Mouse (Mus musculus) MEL (cell line): Measurements from ENCODE around the gene Rccd1. TPM values are rescaled to one million over a fixed set of nuclear protein-coding genes. Genes with fewer than 3 reads are reported as not detected.

Experiments used
- DNase-seq: peaks from one replicate; pipeline ENCODE4 v3.0.0; 2011; ENCODE audit warnings: low read depth, low spot score
- H3K27ac ChIP-seq: 2 replicates; pipeline ENCODE4 v1.5.1; 2012; ENCODE audit warnings: low read depth, mild to moderate bottlenecking, control low read depth, low read length, moderate library complexity; ENCODE audit not compliant: control insufficient read depth
- H3K27me3 ChIP-seq, 2 experiments: fragments of 150-350 bp in 1 of 2; sonication (generic) in 1 of 2; 2 replicates each; pipeline ENCODE4 v1.6.1; 2012; ENCODE audit warnings: low read length in 2 of 2, mild to moderate bottlenecking in 2 of 2, improper control_type of control experiment in 1 of 2, moderate library complexity in 1 of 2; ENCODE audit not compliant: insufficient read depth in 2 of 2, control insufficient read depth in 1 of 2
- H3K36me3 ChIP-seq, 2 experiments: 2 replicates each; pipeline ENCODE4 v1.6.1; 2012 to 2014; ENCODE audit warnings: low read length in 2 of 2, improper control_type of control experiment in 1 of 2, inconsistent platforms in 1 of 2, mild to moderate bottlenecking in 1 of 2; ENCODE audit not compliant: insufficient read depth in 2 of 2, control insufficient read depth in 1 of 2
- H3K4me1 ChIP-seq, 2 experiments: fragments of 150-350 bp in 1 of 2; sonication (generic) in 1 of 2; 2 replicates each; pipeline ENCODE4 v1.6.1; 2012; ENCODE audit warnings: low read length in 2 of 2, improper control_type of control experiment in 1 of 2, mild to moderate bottlenecking in 1 of 2; ENCODE audit not compliant: insufficient read depth in 2 of 2, control insufficient read depth in 1 of 2
- H3K4me3 ChIP-seq, 2 experiments: fragments of 150-350 bp in 1 of 2; sonication (generic) in 1 of 2; 2 replicates each; pipeline ENCODE4 v1.5.1; 2012; ENCODE audit warnings: low read depth in 2 of 2, low read length in 2 of 2, mild to moderate bottlenecking in 2 of 2, moderate library complexity in 2 of 2, control low read depth in 1 of 2, improper control_type of control experiment in 1 of 2; ENCODE audit not compliant: control insufficient read depth in 1 of 2, insufficient read depth in 1 of 2
- H3K79me2 ChIP-seq: 2 replicates; pipeline ENCODE4 v1.6.1; 2012; ENCODE audit warnings: mild to moderate bottlenecking, low read length, moderate library complexity; ENCODE audit not compliant: control insufficient read depth, poor library complexity, insufficient read depth
- H3K9ac ChIP-seq: 2 replicates; pipeline ENCODE4 v1.6.1; 2012; ENCODE audit warnings: low read depth, mild to moderate bottlenecking, control low read depth, low read length, moderate library complexity; ENCODE audit not compliant: control insufficient read depth, poor library complexity, severe bottlenecking
- H3K9me3 ChIP-seq: fragments of 150-350 bp; sonication (generic); replicated peaks from 2 replicates; pipeline ENCODE4 v1.6.1; 2012; ENCODE audit warnings: mild to moderate bottlenecking, low read length, improper control_type of control experiment, moderate library complexity; ENCODE audit not compliant: insufficient read depth
- CHD1 ChIP-seq: IDR thresholded peaks from 2 replicates; pipeline ENCODE4 v1.6.1; 2012; ENCODE audit warnings: low read depth, mild to moderate bottlenecking, inconsistent platforms, low read length, improper control_type of control experiment
- CTCF ChIP-seq, 3 experiments: IDR thresholded peaks in 2 of 3; conservative IDR thresholded peaks in 1 of 3; 2 replicates each; pipeline ENCODE4 v1.5.1; 2011 to 2012; ENCODE audit warnings: low read length in 3 of 3, low read depth in 2 of 3, mild to moderate bottlenecking in 2 of 3, improper control_type of control experiment in 1 of 3, inconsistent platforms in 1 of 3, mixed read lengths in 1 of 3, moderate library complexity in 1 of 3; ENCODE audit not compliant: control insufficient read depth in 1 of 3, insufficient read depth in 1 of 3, poor library complexity in 1 of 3, severe bottlenecking in 1 of 3
- E2F4 ChIP-seq: IDR thresholded peaks from 2 replicates; pipeline ENCODE4 v1.6.1; 2011; ENCODE audit warnings: low read depth, low read length, improper control_type of control experiment, borderline replicate concordance
- ELF1 ChIP-seq: IDR thresholded peaks from 2 replicates; pipeline ENCODE4 v1.6.1; 2014; ENCODE audit warnings: low read depth, mild to moderate bottlenecking, inconsistent platforms, low read length, improper control_type of control experiment, moderate library complexity
- EP300 ChIP-seq, 2 experiments: IDR thresholded peaks; 2 replicates each; pipeline ENCODE4 v1.6.1; 2011; ENCODE audit warnings: improper control_type of control experiment in 2 of 2, low read length in 2 of 2, low read depth in 1 of 2, mild to moderate bottlenecking in 1 of 2
- GATA1 ChIP-seq: IDR thresholded peaks from 2 replicates; pipeline ENCODE4 v1.6.1; 2011; ENCODE audit warnings: low read depth, low read length, improper control_type of control experiment
- HCFC1 ChIP-seq: IDR thresholded peaks from 2 replicates; pipeline ENCODE4 v1.6.1; 2012; ENCODE audit warnings: low read depth, mild to moderate bottlenecking, inconsistent platforms, low read length, improper control_type of control experiment, moderate library complexity
- KAT2A ChIP-seq: conservative IDR thresholded peaks from 2 replicates; pipeline ENCODE4 v1.6.1; 2012; ENCODE audit warnings: low read depth, low read length, improper control_type of control experiment, inconsistent platforms
- MAX ChIP-seq: IDR thresholded peaks from 2 replicates; pipeline ENCODE4 v1.6.1; 2011; ENCODE audit warnings: low read length, improper control_type of control experiment
- MAZ ChIP-seq: IDR thresholded peaks from 2 replicates; pipeline ENCODE4 v1.6.1; 2012; ENCODE audit warnings: low read depth, mild to moderate bottlenecking, inconsistent platforms, low read length, improper control_type of control experiment
- MXI1 ChIP-seq: IDR thresholded peaks from 2 replicates; pipeline ENCODE4 v1.6.1; 2011; ENCODE audit warnings: mild to moderate bottlenecking, low read depth, low read length, improper control_type of control experiment
- MYB ChIP-seq: IDR thresholded peaks from 2 replicates; pipeline ENCODE4 v1.6.1; 2011; ENCODE audit warnings: mild to moderate bottlenecking, low read depth, low read length, improper control_type of control experiment
- MYC ChIP-seq: IDR thresholded peaks from 2 replicates; pipeline ENCODE4 v1.6.1; 2011; ENCODE audit warnings: low read depth, mild to moderate bottlenecking, low read length, improper control_type of control experiment, moderate library complexity
- NELFE ChIP-seq: IDR thresholded peaks from 2 replicates; pipeline ENCODE4 v1.6.1; 2011; ENCODE audit warnings: low read depth, low read length, improper control_type of control experiment
- POLR2A ChIP-seq, 2 experiments: IDR thresholded peaks; 2 replicates each; pipeline ENCODE4 v1.6.1; 2011 to 2012; ENCODE audit warnings: low read length in 2 of 2, mild to moderate bottlenecking in 2 of 2, control low read depth in 1 of 2, improper control_type of control experiment in 1 of 2, low read depth in 1 of 2, moderate library complexity in 1 of 2; ENCODE audit not compliant: control insufficient read depth in 1 of 2, insufficient read depth in 1 of 2, poor library complexity in 1 of 2
- POLR2AphosphoS5 ChIP-seq: IDR thresholded peaks from 2 replicates; pipeline ENCODE4 v1.6.1; 2012; ENCODE audit warnings: low read depth, borderline replicate concordance, mild to moderate bottlenecking, inconsistent platforms, low read length, moderate library complexity, mixed read lengths
- RAD21 ChIP-seq: IDR thresholded peaks from 2 replicates; pipeline ENCODE4 v1.6.1; 2011; ENCODE audit warnings: mild to moderate bottlenecking, low read depth, low read length, improper control_type of control experiment
- RCOR1 ChIP-seq: IDR thresholded peaks from 2 replicates; pipeline ENCODE4 v1.6.1; 2012; ENCODE audit warnings: low read depth, mild to moderate bottlenecking, inconsistent platforms, low read length, improper control_type of control experiment
- SIN3A ChIP-seq: IDR thresholded peaks from 2 replicates; pipeline ENCODE4 v1.6.1; 2012; ENCODE audit warnings: low read length, improper control_type of control experiment, inconsistent platforms
- SMC3 ChIP-seq: IDR thresholded peaks from 2 replicates; pipeline ENCODE4 v1.6.1; 2011; ENCODE audit warnings: low read depth, low read length, improper control_type of control experiment
- TAL1 ChIP-seq: IDR thresholded peaks from 2 replicates; pipeline ENCODE4 v1.6.1; 2012; ENCODE audit warnings: mild to moderate bottlenecking, inconsistent platforms, low read length, moderate library complexity, mixed read lengths
- TBP ChIP-seq: IDR thresholded peaks from 2 replicates; pipeline ENCODE4 v1.8.0; 2011; ENCODE audit warnings: low read depth, low read length, improper control_type of control experiment
- TCF12 ChIP-seq: IDR thresholded peaks from 2 replicates; pipeline ENCODE4 v1.6.1; 2014; ENCODE audit warnings: low read depth, mild to moderate bottlenecking, inconsistent platforms, low read length, improper control_type of control experiment, moderate library complexity
- USF1 ChIP-seq: IDR thresholded peaks from 2 replicates; pipeline ENCODE4 v1.6.1; 2014; ENCODE audit warnings: low read depth, mild to moderate bottlenecking, inconsistent platforms, low read length, improper control_type of control experiment, moderate library complexity
- USF2 ChIP-seq, 2 experiments: IDR thresholded peaks; 2 replicates each; pipeline ENCODE4 v1.6.1; 2011 to 2012; ENCODE audit warnings: improper control_type of control experiment in 2 of 2, low read length in 2 of 2, borderline replicate concordance in 1 of 2, inconsistent platforms in 1 of 2, low read depth in 1 of 2, mild to moderate bottlenecking in 1 of 2; ENCODE audit not compliant: insufficient read depth in 1 of 2
- ZC3H11A ChIP-seq: IDR thresholded peaks from 2 replicates; pipeline ENCODE4 v1.6.1; 2012; ENCODE audit warnings: low read depth, mild to moderate bottlenecking, inconsistent platforms, low read length, improper control_type of control experiment
- ZKSCAN1 ChIP-seq: IDR thresholded peaks from 2 replicates; pipeline ENCODE4 v1.6.1; 2012; ENCODE audit warnings: low read depth, mild to moderate bottlenecking, inconsistent platforms, low read length, improper control_type of control experiment, moderate library complexity
- ZMIZ1 ChIP-seq: IDR thresholded peaks from 2 replicates; pipeline ENCODE4 v1.6.1; 2012; ENCODE audit warnings: low read depth, mild to moderate bottlenecking, inconsistent platforms, low read length, improper control_type of control experiment, moderate library complexity
- ZNF384 ChIP-seq: IDR thresholded peaks from 2 replicates; pipeline ENCODE4 v1.6.1; 2012; ENCODE audit warnings: low read depth, mild to moderate bottlenecking, inconsistent platforms, low read length, improper control_type of control experiment
- polyA plus RNA-seq, 2 experiments: library from polyadenylated mRNA; stranded (reverse) in 1 of 2; unstranded in 1 of 2; fragments of >175 nt in 1 of 2; fragments of >200 nt in 1 of 2; gene quantifications; 2 replicates each; pipeline versions ENCODE4 v1.2.1 to v1.2.4; 2012; ENCODE audit warnings: low replicate concordance in 2 of 2, low read depth in 1 of 2; ENCODE audit not compliant: insufficient read length in 2 of 2, insufficient read depth in 1 of 2, missing spikeins in 1 of 2
- total RNA-seq: library from RNA; depleted of rRNA; stranded (reverse); fragments of 300-350 nt; gene quantifications from 2 replicates; pipeline ENCODE4 v1.2.3, GENCODE M21; 2012

The Rccd1 gene
- total and polyA plus RNA-seq, 3 experiments: 16.8 to 20.2 TPM; not detected in 1

DNA sequence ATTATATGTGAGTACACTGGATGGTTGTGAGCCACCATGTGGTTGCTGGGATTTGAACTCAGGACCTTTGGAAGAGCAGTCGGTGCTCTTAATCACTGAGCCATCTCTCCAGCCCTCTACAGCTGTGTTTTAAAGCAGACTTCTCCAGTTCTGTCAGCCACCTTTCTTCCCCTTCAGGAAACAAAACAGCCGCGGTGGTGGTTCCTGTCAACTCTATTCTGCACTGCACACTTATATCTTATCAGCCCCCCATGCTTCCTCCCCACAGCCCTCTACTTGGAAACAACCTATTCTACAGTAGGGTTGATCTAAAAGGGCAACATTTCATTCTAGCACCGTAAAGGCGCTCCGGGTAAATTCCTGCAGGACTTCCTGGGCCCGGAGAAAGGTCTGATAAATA lies 77.4 kb downstream of the Rccd1 start (continued):
- TF ChIP-seq ELF1 (no peak), POLR2AphosphoS5 (no peak), TBP (peak; percentile 97), KAT2A (no peak), CTCF (IDR thresholded peaks at IDR 0.05 in 2 of 3, conservative IDR thresholded peaks at IDR 0.05 in 1 of 3; ENCODE audit: control insufficient read depth in 1 of 3, insufficient read depth in 1 of 3, low read depth in 2 of 3, low read length in 3 of 3, poor library complexity in 1 of 3, severe bottlenecking in 1 of 3) (no peak), MAZ (no peak), ZC3H11A (no peak)

DNA sequence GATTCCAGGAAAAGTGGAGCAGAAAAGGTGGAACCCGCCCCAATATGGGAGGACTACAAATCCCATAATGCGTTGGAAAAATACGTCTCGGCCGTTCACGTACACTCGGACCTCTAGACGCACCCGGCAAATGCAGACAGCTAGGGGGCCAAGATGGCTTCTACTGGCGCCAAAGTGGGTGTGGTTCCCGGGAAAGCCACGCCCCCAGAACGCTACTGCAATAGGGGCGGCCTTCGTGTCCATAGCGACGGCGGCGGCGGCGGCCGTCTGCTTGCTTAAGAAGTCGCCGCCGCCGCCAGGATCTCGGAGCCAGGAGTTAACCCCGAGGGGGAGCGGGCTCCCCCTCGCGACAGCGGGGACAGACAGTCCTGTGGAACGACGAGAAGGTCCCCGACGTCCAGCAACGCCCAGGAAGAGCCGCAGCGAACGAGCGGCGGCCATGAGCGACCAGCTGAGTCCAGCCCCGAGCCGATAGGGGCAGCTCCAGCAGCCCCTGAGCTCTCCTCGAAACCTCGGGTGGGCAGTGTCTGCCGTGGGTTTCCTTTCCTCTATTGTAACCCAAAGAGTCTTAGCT lies 78.0 kb downstream of the Rccd1 start, which contains the start of gene Ttll13:
Gene Ttll13 (plus strand): TSS at position 229 of the 574 bp plus-strand sequence.
- Histone ChIP-seq H3K79me2 (no peaks in the 10 kb centered on the region; the same call in 1 of the 2 replicates), H3K27me3 (no peaks in the 10 kb centered on the region), H3K27ac (peak within 1 kb of the TSS; percentile 53), H3K36me3 (peaks cover 0 to 5% of the 10 kb centered on the region in 2 experiments; a peak in 2 of 4 replicates), H3K4me3 (peak within 1 kb of the TSS; percentile 55 to 77), H3K9me3 (no peaks in the 10 kb centered on the region), H3K4me1 (peaks cover 0 to 3% of the 10 kb centered on the region in 2 experiments; a peak in 1 of 4 replicates), H3K9ac (peak within 1 kb of the TSS; percentile 79)
- peak; percentile 98 for DNase-seq
- TF ChIP-seq MYC: no peak
- 0 out of 2 replicates have a peak, but pooled peaks have one; percentile 35 for TF ChIP-seq MAZ
- TF ChIP-seq MYB: peak; percentile 69
- no peak for TF ChIP-seq TAL1
- TF ChIP-seq HCFC1: peak; percentile 98
- TF ChIP-seq ZKSCAN1: no peak
- no peak for TF ChIP-seq CHD1
- no peak for TF ChIP-seq USF2 (IDR thresholded peaks at IDR 0.05; ENCODE audit: borderline replicate concordance in 1 of 2, insufficient read depth in 1 of 2, low read depth in 1 of 2, low read length in 2 of 2)
- no peak for TF ChIP-seq RCOR1
- TF ChIP-seq TBP: no peak
- TF ChIP-seq KAT2A: no peak; the same call in 1 of the 2 replicates
- TF ChIP-seq CTCF (IDR thresholded peaks at IDR 0.05 in 2 of 3, conservative IDR thresholded peaks at IDR 0.05 in 1 of 3; ENCODE audit: control insufficient read depth in 1 of 3, insufficient read depth in 1 of 3, low read depth in 2 of 3, low read length in 3 of 3, poor library complexity in 1 of 3, severe bottlenecking in 1 of 3): peak; percentile 1 to 46 (median 19); a peak in 3 of 6 replicates
- TF ChIP-seq ZNF384: no peak
- no peak; the same call in 1 of the 2 replicates for TF ChIP-seq RAD21
- no peak for TF ChIP-seq TCF12
- TF ChIP-seq EP300 (IDR thresholded peaks at IDR 0.05; ENCODE audit: low read depth in 1 of 2, low read length in 2 of 2): no peak; a peak in 1 of 4 replicates
- TF ChIP-seq POLR2A (IDR thresholded peaks at IDR 0.05; ENCODE audit: control insufficient read depth in 1 of 2, insufficient read depth in 1 of 2, low read depth in 1 of 2, low read length in 2 of 2, poor library complexity in 1 of 2): peak; percentile 39 to 44; a peak in 2 of 4 replicates
- TF ChIP-seq GATA1: no peak
- no peak for TF ChIP-seq ZC3H11A
- peak; percentile 23; the same call in 1 of the 2 replicates for TF ChIP-seq SMC3
- peak; percentile 75; the same call in 1 of the 2 replicates for TF ChIP-seq MXI1
- TF ChIP-seq SIN3A: peak; percentile 78
- TF ChIP-seq USF1: no peak
- peak; percentile 32; the same call in 1 of the 2 replicates for TF ChIP-seq NELFE
- no peak for TF ChIP-seq MAX
- no peak for TF ChIP-seq ELF1
- TF ChIP-seq E2F4: 0 out of 2 replicates have a peak, but pooled peaks have one; percentile 26
- TF ChIP-seq ZMIZ1: no peak
- TF ChIP-seq, all 39 proteins: peak for 10
